Comparison of ENCODE assay signal across 12 mouse cellular contexts in genomic region chr6:146197868-146198379, GRCm38 (mm10).
"Had no signal": no experiment of that assay in that cellular context is flagged by ENCODE, and none has a peak within 500 bp of the region (broad histone marks: within the 10 kb centered on the region; RNA-seq: fewer than 3 reads in every experiment).

No protein-coding gene starts in this region.

- H3K36me3 ChIP-seq: limb, embryonic 12.5 days; liver, embryonic 12.5 days; lung, embryonic 15.5 days; midbrain, embryonic 12.5 days had no signal

- H3K4me3 ChIP-seq: limb, embryonic 12.5 days; liver, embryonic 12.5 days; lung, embryonic 15.5 days; midbrain, embryonic 12.5 days; neural tube, embryonic 13.5 days had no signal

- H3K4me1 ChIP-seq: limb, embryonic 12.5 days; liver, embryonic 12.5 days; lung, embryonic 15.5 days; midbrain, embryonic 12.5 days; neural tube, embryonic 13.5 days had no signal

- H3K9ac ChIP-seq: limb, embryonic 12.5 days; liver, embryonic 12.5 days; lung, embryonic 15.5 days; midbrain, embryonic 12.5 days; neural tube, embryonic 13.5 days had no signal

- DNase-seq: kidney, adult 8-10 months; kidney, postnatal 25 days; layer of hippocampus, postnatal 36 days; retina, postnatal 1 day; right cerebral cortex, postnatal 14 days; thymus, adult 18-20 months; thymus, postnatal 14 days had no signal

- H3K27ac ChIP-seq: limb, embryonic 12.5 days; liver, embryonic 12.5 days; lung, embryonic 15.5 days; midbrain, embryonic 12.5 days; neural tube, embryonic 13.5 days had no signal

- H3K27me3 ChIP-seq: limb, embryonic 12.5 days; liver, embryonic 12.5 days; lung, embryonic 15.5 days; midbrain, embryonic 12.5 days; neural tube, embryonic 13.5 days had no signal

- H3K9me3 ChIP-seq: liver, embryonic 12.5 days; lung, embryonic 15.5 days had no signal
